Mouse (Mus musculus) cerebellum, adult 2 months (tissue): ENCODE measurements around the gene Sik1.

Experiments
- CTCF ChIP-seq: fragments of 200-500 bp; IDR thresholded peaks from 2 replicates; pipeline ENCODE4 v1.5.1; 2011; ENCODE audit warnings: low read depth, mild to moderate bottlenecking, control low read depth, low read length, moderate library complexity, borderline replicate concordance; ENCODE audit not compliant: insufficient read depth
- POLR2A ChIP-seq: fragments of 200-500 bp; IDR thresholded peaks from 2 replicates; pipeline ENCODE4 v1.6.1; 2011; ENCODE audit warnings: low read length, control low read depth, borderline replicate concordance; ENCODE audit not compliant: insufficient read depth

DNA sequence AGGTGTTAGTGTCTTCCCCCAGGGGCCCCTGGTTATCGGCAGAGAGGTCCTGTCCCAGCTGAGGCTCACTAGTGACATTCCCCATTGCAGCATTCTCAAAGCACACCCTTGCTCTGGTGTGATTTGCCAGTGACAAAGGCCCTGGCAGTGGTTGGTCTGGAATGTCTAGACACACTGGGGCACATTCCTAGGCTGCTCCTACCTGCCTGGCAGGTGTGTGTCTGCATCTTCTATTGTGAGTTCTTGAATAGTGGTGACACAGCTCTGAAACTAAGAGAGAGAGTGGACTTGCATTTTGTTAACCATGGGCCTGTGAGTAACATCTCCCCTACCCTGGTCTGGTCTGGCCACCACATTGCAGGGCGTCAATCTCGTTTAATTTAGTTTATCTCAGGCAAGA is 41.1 kb upstream of the Sik1 start:
- no peak for TF ChIP-seq CTCF
- no peak for TF ChIP-seq POLR2A
